Mouse (Mus musculus) embryonic fibroblast, embryonic 13.5 days (primary cell): Measurements from ENCODE around the gene Armh1.

Experiments
- CTCF ChIP-seq: IDR thresholded peaks from 2 replicates; pipeline ENCODE4 v1.5.1; 2011; ENCODE audit warnings: mild to moderate bottlenecking, control low read depth, low read length, moderate library complexity, borderline replicate concordance; ENCODE audit not compliant: insufficient read depth
- POLR2A ChIP-seq: IDR thresholded peaks from 2 replicates; pipeline ENCODE4 v1.6.1; 2011; ENCODE audit warnings: low read depth, mild to moderate bottlenecking, control low read depth, low read length, moderate library complexity

GRCm38 (mm10) chr4:117202046-117202991, 49.6 kb downstream of the Armh1 start:
- TF ChIP-seq CTCF (no peak), POLR2A (peak; percentile 100)
